Mouse (Mus musculus) frontal cortex, postnatal 25 days (tissue): Measurements from ENCODE around the gene Galnt12.
"Not testable (repeated sequence)": the region's sequence is repeated elsewhere in the genome, so short reads cannot be mapped to it uniquely, and the experiment has no call there.

ENCODE experiments used
- DNase-seq, 2 experiments: peaks; one replicate each; pipeline ENCODE4 v3.0.0; 2022; ENCODE audit warnings: low spot score in 2 of 2

The Galnt12 gene

GRCm38 (mm10) chr4:47091493-47092386 is at the start of gene Galnt12:
Galnt12 (plus strand) TSS chr4:47091909.
- no peak for DNase-seq

DNA sequence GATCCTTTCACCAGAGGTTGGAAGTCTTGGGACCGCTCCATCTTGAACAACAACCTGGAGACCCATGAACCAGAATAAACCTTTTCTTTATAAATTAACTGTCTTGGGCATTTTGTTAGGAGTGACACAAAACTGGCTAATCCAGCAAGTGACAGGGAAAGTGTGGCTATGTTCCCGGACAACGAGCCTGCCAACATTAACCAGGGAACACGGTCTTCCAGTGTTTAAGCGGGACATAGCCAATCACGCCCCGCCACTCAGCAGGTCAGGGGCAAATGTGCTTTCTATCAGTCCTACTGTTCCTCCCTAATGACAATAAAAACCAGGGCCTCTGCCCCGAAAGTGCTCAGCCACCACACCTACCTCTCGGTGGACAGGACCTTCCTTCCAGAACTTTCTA is 47.8 kb upstream of the Galnt12 start:
- DNase-seq, result no peak

DNA sequence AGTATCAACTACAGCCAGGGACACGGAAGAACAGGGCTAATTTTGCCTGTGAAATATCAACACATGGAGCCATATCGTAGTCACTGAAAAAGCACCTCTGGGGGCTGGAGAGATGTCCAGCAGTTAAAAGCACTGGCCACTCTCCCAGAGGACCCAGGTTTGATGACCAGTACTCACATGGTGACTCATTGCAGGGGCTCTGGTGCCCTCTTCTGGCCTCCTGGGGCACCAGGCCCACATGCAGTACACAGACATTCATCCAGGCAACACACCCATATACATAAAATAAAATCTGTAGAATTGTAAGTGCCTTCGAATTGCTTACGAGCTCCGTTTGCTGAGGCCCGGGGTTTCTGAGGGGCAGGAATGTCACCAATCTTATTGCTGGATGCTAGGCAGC is 44.7 kb upstream of the Galnt12 start:
- no peak for DNase-seq

DNA sequence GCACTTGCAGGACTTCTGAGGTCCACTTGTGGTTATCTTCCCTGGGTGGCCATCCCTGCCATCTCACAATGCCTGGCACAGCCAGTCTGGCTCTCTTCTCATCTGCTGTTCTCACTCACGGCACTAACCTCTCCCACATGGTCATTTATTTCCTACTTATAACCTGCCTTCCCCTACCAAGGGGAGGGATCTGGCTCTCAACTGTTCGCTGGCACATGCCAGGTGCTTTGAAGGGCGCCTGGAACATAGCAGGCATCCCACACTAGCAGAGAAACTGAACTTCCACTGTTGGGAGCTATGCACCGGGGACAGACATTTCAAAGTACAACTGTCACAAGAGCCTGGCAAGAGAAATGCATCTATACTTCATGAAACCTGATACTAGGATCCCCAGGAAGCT is 43.9 kb upstream of the Galnt12 start:
- no peak for DNase-seq

DNA sequence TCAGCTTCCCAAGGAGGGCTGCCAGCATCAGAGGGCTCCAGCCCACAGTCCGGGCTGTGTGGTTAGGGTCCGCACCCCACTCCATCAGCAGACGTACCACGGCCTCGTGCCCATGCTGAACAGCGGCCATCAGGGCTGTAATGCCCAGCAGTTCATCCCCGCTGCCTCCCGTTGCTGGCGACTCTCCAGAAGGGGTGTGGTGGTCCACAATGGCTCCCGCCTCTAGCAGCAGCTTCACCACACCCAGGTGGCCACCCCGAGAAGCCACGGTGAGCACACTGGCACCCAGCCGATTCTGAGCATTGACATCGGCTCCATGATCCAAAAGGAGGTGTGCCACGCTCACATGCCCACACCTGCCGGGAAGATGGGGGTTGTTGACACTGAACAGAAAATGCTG is 42.5 kb upstream of the Galnt12 start:
- no peak for DNase-seq

DNA sequence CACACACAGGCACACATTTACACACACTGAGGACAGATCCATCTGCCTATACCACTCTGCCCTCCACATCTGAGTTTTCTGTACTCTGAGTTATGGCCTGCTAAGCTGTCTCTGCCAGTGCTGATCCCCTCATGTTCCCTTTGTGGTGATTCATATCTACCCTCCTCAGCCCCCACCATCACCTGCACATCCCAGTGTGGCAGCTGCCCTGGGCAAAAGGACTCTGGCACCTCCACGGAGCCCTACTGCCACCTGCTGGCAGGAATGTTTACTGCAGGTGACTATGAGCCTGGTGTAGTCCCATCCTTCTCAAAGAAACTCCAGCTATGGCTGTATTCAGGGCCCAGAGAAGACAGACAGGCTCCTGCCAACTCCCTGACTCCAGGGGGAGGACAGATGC is 41.5 kb upstream of the Galnt12 start:
- DNase-seq, result peak; percentile 91 to 95

- DNase-seq, result no peak
Observed at GRCm38 (mm10) chr4:47050642-47051381, 40.9 kb upstream of the Galnt12 start.

GRCm38 (mm10) chr4:47051905-47052304 is 39.8 kb upstream of the Galnt12 start:
- DNase-seq, result no peak

GRCm38 (mm10) chr4:47055170-47055569 is 36.5 kb upstream of the Galnt12 start:
- DNase-seq, result not testable (repeated sequence)

DNA sequence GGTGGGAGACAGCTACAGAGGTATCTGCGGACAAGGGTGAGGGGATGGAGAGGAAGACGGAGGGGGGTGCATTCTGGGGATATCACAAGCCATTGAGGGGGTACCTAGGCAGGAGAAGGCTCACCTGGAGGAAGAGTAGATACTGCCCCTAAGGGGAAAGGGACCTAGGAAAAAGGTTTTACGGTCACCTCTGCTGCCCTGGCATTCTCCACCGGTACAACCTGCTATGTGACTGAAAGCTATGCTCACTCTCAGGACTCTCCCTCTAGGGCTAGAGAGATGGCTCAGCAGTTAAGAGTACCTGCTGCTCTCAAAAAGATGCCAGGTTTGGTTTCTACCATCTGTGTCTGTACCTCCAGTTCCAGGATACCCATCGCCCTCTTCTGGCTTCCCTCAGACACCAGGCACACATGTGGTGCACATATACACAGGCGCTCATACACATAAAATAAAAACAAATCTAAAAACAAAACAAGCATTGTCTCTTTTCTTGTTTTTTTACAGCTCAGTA is 36.1 kb upstream of the Galnt12 start:
- DNase-seq, result no peak

DNA sequence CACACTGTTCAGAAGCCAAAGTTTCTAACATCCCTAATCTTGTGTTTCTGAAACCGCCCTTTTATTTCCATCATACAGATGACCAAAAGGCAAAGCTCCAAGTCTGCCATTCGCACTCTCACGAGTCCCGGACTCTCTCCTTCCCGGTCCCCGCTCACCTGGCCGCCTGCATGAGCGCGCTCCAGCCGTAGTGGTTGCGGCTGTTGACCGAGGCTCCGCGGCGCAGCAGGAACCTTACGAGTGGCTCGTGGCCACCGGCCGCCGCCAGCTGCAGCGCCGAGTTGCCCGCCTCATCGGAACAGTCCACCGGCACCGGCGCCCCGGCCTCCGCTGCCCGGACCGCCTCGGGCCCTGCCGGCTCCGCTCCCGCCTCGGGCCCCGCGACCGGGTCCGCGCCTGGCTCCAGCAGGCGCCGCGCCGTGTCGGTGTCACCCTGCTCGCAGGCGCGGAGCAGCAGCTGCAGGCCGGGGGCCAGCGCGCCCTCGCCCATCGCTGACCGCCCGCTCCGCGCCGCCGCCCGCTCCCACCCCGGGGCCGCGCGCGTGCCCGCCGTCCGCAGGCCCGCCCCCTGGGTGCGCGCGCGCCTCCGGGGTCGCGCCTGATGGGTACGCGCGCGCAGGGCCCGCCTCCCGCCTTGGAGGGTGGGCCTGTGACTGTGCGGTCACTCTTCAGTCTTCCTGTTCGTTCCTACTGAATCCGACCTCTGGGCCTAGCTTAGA is 34.8 kb upstream of the Galnt12 start, which contains the start of gene Anks6:
Gene Anks6, minus strand, starts transcription at position 637 of the 719 bp plus-strand sequence.
- peak; percentile 52 to 69 for DNase-seq

GRCm38 (mm10) chr4:47057510-47058325 is 34.0 kb upstream of the Galnt12 start:
- no peak for DNase-seq

DNA sequence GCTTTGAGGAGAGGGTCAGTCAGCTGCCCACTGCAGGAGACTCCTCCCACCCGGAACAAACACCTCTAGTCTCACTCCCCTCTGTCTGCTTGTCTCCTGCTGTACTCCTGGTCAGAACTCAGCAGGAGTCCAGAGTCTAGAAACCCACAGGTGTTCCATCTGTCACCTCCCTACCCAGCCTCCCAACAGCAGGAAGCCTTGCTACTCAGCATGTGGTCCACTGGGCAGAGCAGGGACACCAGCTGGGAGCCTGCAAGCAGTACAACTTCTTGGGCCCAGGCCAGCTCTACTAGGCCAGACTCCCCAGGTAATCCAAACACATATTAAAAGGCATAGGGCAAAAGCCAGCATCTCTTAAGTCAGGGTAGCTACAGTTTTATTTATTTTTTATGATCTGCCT is 30.8 kb upstream of the Galnt12 start:
- DNase-seq, result no peak

- DNase-seq, result no peak
Observed at GRCm38 (mm10) chr4:47075054-47075453, 16.7 kb upstream of the Galnt12 start.

- DNase-seq, result no peak
Observed at GRCm38 (mm10) chr4:47079997-47080646, 11.6 kb upstream of the Galnt12 start.

DNA sequence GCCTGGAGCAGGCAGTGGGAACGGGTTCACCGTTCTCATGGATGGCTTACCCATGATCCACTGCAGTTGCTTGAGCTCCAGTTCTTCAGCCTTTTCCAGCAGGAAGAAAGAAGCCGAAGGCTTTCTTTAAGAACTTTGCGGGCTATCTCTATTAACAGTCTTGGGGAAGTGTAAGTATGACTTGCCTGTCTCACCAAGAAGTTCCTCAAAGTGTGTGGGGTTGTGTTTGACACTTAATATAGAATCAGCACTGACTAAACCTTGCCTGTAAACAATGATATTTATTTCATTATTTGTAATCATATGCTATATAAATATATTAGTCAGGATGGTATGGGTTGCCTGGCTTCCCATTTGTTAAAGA is 11.1 kb upstream of the Galnt12 start:
- DNase-seq, result no peak

DNA sequence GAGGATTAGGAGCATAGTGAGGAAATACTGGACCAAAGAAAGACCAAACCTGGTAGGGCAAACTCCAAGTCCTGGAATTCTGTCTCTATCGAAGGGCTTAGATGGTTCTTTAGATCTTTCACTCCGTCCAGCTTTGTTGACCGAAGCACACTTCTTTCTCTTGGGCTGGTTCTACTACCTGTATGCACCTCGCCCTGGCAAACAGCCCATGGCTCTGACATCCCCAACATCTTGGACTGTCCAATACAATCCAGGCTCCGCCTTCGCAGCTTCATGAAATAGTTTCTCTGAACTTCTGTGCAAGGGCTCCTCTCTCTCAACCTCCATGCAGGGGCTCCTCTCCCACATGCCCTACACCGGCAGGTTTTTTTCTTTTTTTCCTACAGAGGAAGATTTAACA is 7.9 kb upstream of the Galnt12 start:
- DNase-seq, result no peak

- no peak for DNase-seq
Observed at GRCm38 (mm10) chr4:47088671-47089070, 3.0 kb upstream of the Galnt12 start.

GRCm38 (mm10) chr4:47092387-47093021 is 795 bp downstream of the Galnt12 start:
- no peak for DNase-seq

DNA sequence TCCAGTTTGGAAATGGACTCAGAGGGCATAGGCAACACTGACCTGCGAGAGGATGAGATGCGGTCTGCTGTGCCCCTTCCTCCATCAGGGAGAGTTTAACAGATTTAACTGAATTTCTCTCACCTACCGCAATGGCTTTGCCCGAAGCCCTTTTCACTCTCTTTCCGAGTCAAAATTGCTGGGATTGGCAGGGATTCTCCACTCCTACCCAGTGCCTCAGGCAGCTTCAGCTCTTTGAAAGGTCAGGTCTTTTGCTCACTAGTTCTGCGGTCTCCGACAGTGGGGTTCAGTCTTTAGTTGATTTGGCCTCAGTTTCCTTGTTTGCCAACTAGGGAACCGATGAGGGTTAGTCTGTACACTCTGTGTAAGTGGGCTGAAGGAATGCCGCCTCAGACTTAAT is 1.5 kb downstream of the Galnt12 start:
- DNase-seq, result no peak
